Mouse (Mus musculus) CD4-positive, CD25-positive, alpha-beta regulatory T cell, adult 4 months (primary cell): Measurements from ENCODE around the gene Cd40lg. TPM values are rescaled to one million over a fixed set of nuclear protein-coding genes. Genes with fewer than 3 reads are reported as not detected.

ENCODE experiments used
- polyA plus RNA-seq, 2 experiments: library from polyadenylated mRNA; unstranded; fragments of 100-300 nt; shearing (Covaris generic); gene quantifications; one replicate each; pipeline ENCODE4 v1.2.1; 2017

Cd40lg gene
- polyA plus RNA-seq, 2 experiments from 2014 or later, result 31.4 to 42.4 TPM

Other genes with a start within 250 kb of the Cd40lg start
- not detected for gene Brs3, start 169.1 kb upstream of the Cd40lg start, polyA plus RNA-seq
- gene Htatsf1, start 158.6 kb upstream of the Cd40lg start, polyA plus RNA-seq, result 10 to 100 TPM; 24.6 to 26.9 TPM
- gene Vgll1, start 124.0 kb upstream of the Cd40lg start, polyA plus RNA-seq, result not detected
- gene Arhgef6, start 126.6 kb downstream of the Cd40lg start, polyA plus RNA-seq, result 100 to 1,000 TPM in 1 of 2 experiments, 10 to 100 TPM in 1; 80.3 to 107 TPM
- gene Rbmx, start 180.9 kb downstream of the Cd40lg start, polyA plus RNA-seq, result 10 to 100 TPM; 74.9 to 92.2 TPM
- not detected for gene Gm364, start 197.0 kb downstream of the Cd40lg start, polyA plus RNA-seq